8 mouse cellular contexts compared by ENCODE assay signal in genomic region chr5:118331608-118332394, GRCm38 (mm10).
DNase-seq lines count a peak whose midpoint lies in the region; ATAC-seq and TF ChIP-seq lines count a peak whose summit lies in the region.

No protein-coding gene starts in this region.

- H3K4me2 ChIP-seq in hindbrain, embryonic 12.5 days (replicated peaks): peak overlapping the region; percentile 57
- peak overlapping the region; percentile 60 for H3K4me2 ChIP-seq in lung, postnatal 0 days (replicated peaks; ENCODE audit: low read depth, low read length)

- H3K4me1 ChIP-seq in ES-Bruce4 (ENCODE audit: control insufficient read depth, insufficient read depth, low read length): no peaks in the 10 kb centered on the region
- H3K4me1 ChIP-seq in hindbrain, embryonic 12.5 days: peaks cover 34% of the 10 kb centered on the region
- peaks cover 7% of the 10 kb centered on the region for H3K4me1 ChIP-seq in lung, postnatal 0 days (ENCODE audit: insufficient read depth, low read depth, low read length)

- DNase-seq in cerebellum, adult 8-10 months: peak; percentile 71
- DNase-seq in frontal cortex, postnatal 14 days (ENCODE audit: low spot score in 2 of 2): peak; percentile 64 to 80
- peak; percentile 93 to 94 for DNase-seq in layer of hippocampus, postnatal 10 days (ENCODE audit: low spot score in 2 of 2)
- DNase-seq in lung, postnatal 0 days (ENCODE audit: low spot score): peak; percentile 95
- DNase-seq in ovary, postnatal 14 days (ENCODE audit: low spot score): peak; percentile 69
- peak; percentile 91 for DNase-seq in thymus, postnatal 4 days

- ATAC-seq in hindbrain, embryonic 12.5 days (ENCODE audit: low FRiP score): peak; percentile 80
- ATAC-seq in lung, postnatal 0 days: peak; percentile 77

- WGBS in hindbrain, embryonic 12.5 days: under 1% methylated on average over 32 of the region's 32 CpGs
- 1% methylated on average over 32 of the region's 32 CpGs for WGBS in lung, postnatal 0 days

- H3K4me3 ChIP-seq in ES-Bruce4 (ENCODE audit: low read depth, low read length): peak overlapping the region; percentile 33
- peak overlapping the region; percentile 29 for H3K4me3 ChIP-seq in hindbrain, embryonic 12.5 days
- H3K4me3 ChIP-seq in lung, postnatal 0 days (ENCODE audit: low read depth, low read length): peak overlapping the region; percentile 33

- no peak for TF ChIP-seq EP300 in ES-Bruce4 (IDR thresholded peaks at IDR 0.05; ENCODE audit: insufficient read depth, low read depth, low read length)
- peak; percentile 96 for TF ChIP-seq EP300 in lung, postnatal 0 days (IDR thresholded peaks at IDR 0.05)

- peak overlapping the region; percentile 32 for H3K9ac ChIP-seq in ES-Bruce4 (ENCODE audit: low read depth, poor library complexity, severe bottlenecking)
- H3K9ac ChIP-seq in hindbrain, embryonic 12.5 days: peak overlapping the region; percentile 46
- H3K9ac ChIP-seq in lung, postnatal 0 days (replicated peaks; ENCODE audit: low read depth): peak overlapping the region; percentile 34; the same call in 1 of the 2 replicates

- no peak overlapping the region for H3K27ac ChIP-seq in ES-Bruce4 (ENCODE audit: insufficient read depth, low read length)
- H3K27ac ChIP-seq in hindbrain, embryonic 12.5 days: peak overlapping the region; percentile 79
- peak overlapping the region; percentile 86 for H3K27ac ChIP-seq in lung, postnatal 0 days (ENCODE audit: low read length)

- H3K36me3 ChIP-seq in ES-Bruce4 (ENCODE audit: control insufficient read depth, insufficient read depth, low read length, poor library complexity, severe bottlenecking): no peaks in the 10 kb centered on the region
- no peaks in the 10 kb centered on the region for H3K36me3 ChIP-seq in hindbrain, embryonic 12.5 days
- no peaks in the 10 kb centered on the region for H3K36me3 ChIP-seq in lung, postnatal 0 days (ENCODE audit: insufficient read depth, low read length)

- peak; percentile 70 for TF ChIP-seq CTCF in ES-Bruce4 (IDR thresholded peaks at IDR 0.05; ENCODE audit: low read depth, low read length)
- TF ChIP-seq CTCF in lung, postnatal 0 days (IDR thresholded peaks at IDR 0.05): peak; percentile 87

- TF ChIP-seq POLR2A in ES-Bruce4 (IDR thresholded peaks at IDR 0.05; ENCODE audit: insufficient read depth, low read length): no peak

- no peaks in the 10 kb centered on the region for H3K27me3 ChIP-seq in ES-Bruce4 (ENCODE audit: control insufficient read depth, insufficient read depth, low read length, poor library complexity, severe bottlenecking)
- H3K27me3 ChIP-seq in hindbrain, embryonic 12.5 days: peaks cover 3% of the 10 kb centered on the region; the same call in 1 of the 2 replicates
- H3K27me3 ChIP-seq in lung, postnatal 0 days (replicated peaks; ENCODE audit: insufficient read depth, low read length): peaks cover 7% of the 10 kb centered on the region; the same call in 1 of the 2 replicates

- H3K9me3 ChIP-seq in ES-Bruce4 (replicated peaks; ENCODE audit: control insufficient read depth, insufficient read depth, low read length, poor library complexity, severe bottlenecking): no peaks in the 10 kb centered on the region
- no peaks in the 10 kb centered on the region for H3K9me3 ChIP-seq in hindbrain, embryonic 12.5 days (replicated peaks)
- no peaks in the 10 kb centered on the region for H3K9me3 ChIP-seq in lung, postnatal 0 days (ENCODE audit: low read length)
